Mouse (Mus musculus) fibroblast of lung, adult 2 months (primary cell): ENCODE measurements around the gene Odf3.

Experiments
- DNase-seq: peaks from one replicate; pipeline ENCODE4 v3.0.0-alpha.2; 2011; ENCODE audit warnings: low read depth

The Odf3 gene

GRCm38 (mm10) chr7:140844905-140845665, 2.5 kb upstream of the Odf3 start, which contains the start of gene Scgb1c1:
Scgb1c1 (plus strand) TSS chr7:140845547.
- no peak for DNase-seq

- no peak for DNase-seq
Measured at GRCm38 (mm10) chr7:140845683-140846082, 1.9 kb upstream of the Odf3 start.

DNA sequence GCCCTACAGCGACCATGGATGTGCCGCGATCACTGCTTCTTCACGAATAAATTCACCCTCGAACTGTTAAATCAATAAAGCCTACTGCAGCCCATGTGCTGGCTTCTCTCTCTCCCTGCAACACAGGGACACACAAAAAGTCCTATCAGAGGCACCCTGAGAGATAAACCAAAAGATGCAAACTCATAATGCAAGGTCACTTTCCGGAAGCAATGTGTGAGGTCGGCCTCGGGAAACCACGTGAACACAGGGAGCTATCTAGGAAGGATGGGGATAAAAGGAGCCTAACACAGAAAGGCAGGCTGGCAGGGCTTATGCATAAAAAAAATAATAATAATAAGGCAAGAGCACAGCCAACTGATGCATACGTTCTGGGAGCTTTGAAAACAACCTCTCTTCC, 929 bp upstream of the Odf3 start:
- DNase-seq, result no peak

DNA sequence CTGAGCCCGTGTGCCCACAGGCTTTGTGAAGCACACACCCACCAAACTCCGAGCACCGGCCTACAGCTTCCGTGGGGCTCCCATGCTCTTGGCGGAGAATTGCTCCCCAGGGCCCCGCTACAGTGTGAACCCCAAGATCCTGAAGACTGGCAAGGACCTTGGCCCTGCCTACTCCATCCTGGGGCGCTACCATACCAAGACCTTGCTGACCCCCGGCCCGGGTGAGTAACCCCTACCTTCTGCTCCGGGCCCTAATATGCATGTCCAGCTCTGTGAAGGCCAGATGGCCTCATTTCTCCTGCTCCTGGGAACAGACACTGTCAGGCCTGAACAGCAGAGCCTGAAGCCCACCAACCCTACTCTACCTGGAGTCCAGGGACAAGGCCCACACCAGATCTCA, 986 bp downstream of the Odf3 start:
- no peak for DNase-seq

GRCm38 (mm10) chr7:140851916-140852315, 4.3 kb downstream of the Odf3 start:
- DNase-seq, result no peak

- DNase-seq, result no peak
Measured at GRCm38 (mm10) chr7:140853386-140853785, 5.8 kb downstream of the Odf3 start.

- DNase-seq, result no peak
Measured at GRCm38 (mm10) chr7:140854483-140854882, 6.9 kb downstream of the Odf3 start.

DNA sequence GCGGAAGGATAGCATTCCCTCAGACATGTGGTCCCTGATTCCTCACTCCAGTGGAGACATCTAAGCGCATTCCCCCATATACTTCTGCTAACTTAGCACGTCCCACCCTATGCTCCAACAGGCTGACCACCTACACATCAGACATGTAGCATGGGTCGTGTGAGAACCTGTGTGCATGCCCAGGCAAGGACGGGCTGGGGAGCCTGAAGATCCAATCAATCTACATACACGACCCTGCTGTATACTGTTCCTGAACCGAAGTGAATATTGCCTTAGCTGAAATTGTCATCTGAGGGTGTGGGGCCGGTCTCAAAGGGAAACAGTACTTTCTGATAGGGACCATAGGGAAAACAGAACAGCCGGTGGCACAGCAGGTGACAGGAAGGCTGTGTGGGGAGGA, 7.6 kb downstream of the Odf3 start:
- no peak for DNase-seq

GRCm38 (mm10) chr7:140855860-140856784, 8.5 kb downstream of the Odf3 start, which contains the start of gene Gm45785:
Gm45785 (minus strand) TSS chr7:140856331.
- DNase-seq, result peak; percentile 87

DNA sequence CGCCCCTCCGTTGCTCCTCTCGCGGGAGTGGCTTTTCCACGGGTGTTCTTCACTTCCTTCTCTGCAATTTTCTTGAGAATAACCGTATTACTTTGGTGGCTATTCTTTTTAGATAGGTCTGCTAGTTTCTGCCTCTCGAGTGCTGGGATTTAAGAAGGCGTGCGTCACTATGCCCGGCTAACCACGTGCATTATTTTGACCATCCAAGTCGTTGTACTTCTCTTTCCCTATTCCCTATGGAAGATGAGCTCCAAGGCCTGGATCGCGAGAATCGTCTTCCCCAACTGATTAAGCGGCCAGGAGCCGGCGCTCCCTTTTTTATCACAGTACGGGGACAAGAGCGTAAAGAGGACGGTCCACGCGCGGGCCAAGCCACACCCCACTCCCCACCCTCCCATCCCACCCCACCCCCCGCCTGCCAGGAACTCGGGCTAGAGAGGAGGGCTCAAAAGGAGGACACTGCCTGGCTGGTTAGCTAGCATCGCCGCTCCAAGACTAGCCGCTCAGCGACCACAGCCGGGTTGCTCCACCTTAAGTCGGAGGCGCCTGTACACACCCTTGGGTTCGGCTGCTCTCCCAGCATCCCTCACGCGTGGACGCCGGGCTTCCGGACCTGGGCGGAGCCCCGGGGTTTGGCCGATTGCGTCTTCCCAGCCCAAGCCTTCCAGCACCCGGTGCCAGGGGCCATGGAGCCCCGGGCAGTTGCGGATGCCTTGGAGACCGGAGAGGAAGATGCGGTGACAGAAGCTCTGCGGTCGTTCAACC, 9.4 kb downstream of the Odf3 start, which contains the start of gene Ric8a:
Gene Ric8a (plus strand): TSS at position 173 of the 765 bp plus-strand sequence.
- DNase-seq, result peak; percentile 54

- DNase-seq, result no peak
Measured at GRCm38 (mm10) chr7:140857550-140858505, 10.2 kb downstream of the Odf3 start, which contains the start of gene Bet1l. Bet1l (minus strand) TSS chr7:140857577.

- no peak for DNase-seq
Measured at GRCm38 (mm10) chr7:140858746-140859145, 11.1 kb downstream of the Odf3 start.

GRCm38 (mm10) chr7:140859997-140860396, 12.4 kb downstream of the Odf3 start:
- DNase-seq, result no peak

DNA sequence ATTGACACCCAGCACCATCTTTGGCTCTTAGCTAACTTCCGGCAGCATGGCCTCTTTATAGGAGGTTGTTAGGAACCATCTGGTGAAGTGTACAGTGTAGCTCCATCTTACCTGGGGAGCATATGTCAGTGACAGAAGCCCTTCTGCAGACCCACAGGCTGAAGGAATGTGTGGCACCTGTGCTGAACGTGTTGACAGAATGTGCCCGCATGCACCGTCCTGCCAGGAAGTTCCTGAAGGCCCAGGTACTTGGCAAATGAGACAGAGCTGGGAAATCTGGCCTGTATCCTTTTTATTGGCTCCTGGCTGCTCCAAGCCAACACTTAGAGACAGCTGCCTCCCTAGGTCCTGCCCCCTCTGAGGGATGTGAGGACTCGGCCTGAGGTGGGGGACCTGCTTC, 13.1 kb downstream of the Odf3 start:
- DNase-seq, result no peak

DNA sequence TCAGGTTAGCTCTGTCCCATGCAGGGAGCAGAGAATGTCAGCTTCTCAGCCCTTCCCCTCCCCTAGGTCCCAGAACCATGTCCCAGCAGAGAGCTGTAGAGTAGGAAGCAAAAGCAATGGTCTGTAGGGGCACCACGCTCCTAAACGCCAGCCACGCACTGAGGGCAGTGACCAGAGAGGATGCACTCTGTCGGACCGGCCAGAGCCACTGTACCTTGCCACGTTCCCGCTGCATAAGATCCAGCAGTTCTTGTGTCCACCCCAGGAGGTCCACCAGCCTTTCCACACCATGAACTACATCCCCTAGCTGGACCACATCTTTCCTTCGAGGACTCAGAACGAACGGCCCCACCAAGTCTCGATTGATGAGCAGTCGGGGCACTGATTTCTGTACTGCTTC, 17.2 kb downstream of the Odf3 start:
- DNase-seq, result no peak

- DNase-seq, result no peak
Measured at GRCm38 (mm10) chr7:140874224-140874623, 26.6 kb downstream of the Odf3 start.

DNA sequence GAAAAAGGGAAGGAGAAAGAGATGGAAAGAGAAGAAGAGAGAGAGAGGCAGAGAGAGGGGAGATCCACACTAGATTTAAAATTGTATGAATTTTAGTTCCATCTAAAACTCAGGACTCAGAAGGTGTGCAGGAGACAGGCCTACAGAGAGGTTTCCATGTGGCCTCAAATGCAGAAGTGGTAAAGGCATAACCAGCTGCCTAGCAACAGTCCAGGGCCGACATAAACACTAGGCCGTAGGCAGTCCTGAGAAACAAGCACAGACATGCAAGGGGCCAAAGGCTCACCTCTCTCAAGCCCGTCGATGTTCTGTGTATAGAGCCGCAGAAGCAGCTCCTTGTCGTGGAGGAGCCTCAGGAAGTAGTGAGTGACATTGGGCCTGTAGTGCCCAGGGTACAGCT, 29.8 kb downstream of the Odf3 start:
- no peak for DNase-seq

- no peak for DNase-seq
Measured at GRCm38 (mm10) chr7:140879355-140879754, 31.8 kb downstream of the Odf3 start.

DNA sequence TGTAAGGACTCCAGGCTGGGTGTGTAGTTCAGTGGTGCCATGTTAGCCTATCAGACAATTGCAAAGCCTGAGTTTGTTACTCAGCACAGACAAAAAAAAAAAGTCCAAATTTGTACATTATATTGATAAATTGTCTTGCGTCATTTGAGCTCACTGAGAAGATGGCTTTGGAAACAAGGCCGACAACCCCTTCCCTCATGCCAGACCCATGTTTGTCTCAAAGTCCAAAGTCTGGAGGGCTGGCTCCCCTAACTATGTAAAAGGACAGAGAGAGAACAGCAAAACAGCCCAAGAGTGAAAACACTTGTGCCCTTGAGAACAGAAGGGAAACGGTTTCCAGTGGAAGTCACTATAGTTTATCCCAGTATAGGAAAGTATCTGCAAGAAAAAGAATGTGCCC, 32.8 kb downstream of the Odf3 start:
- no peak for DNase-seq

DNA sequence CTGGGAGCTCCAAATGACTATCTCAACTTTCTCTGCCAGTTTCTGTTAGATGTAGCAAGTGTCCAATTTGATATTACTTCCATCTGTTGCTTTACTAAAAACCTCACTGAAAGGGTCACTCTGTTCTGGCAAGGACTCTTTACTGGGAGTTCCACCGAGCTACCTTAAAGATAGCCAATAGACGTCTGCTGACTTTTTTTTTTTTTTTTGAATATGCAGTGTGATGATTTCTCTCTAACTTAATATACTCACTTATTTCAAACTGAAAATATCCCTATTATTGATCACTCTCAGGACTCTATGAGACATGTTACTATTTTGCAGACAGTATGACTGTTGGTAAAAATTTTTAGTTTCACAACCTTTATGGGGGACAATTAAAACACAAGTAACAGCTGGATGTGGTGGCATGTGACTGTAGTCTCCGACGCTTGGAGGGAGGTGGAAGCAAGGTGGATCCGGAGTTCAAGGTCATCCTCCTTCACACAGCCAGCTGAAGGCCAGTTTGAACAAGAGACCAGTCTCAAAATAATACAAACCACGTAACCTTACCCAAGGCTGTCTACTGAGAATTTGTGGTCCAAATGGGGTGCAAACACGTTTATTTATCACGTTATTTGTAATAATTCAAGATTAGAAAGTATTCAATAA, 33.4 kb downstream of the Odf3 start:
- no peak for DNase-seq
